Mouse (Mus musculus) CD4-positive naive resting alpha-beta T cell, adult 57 days (primary cell): ENCODE results near the gene Gm44596. TPM values are rescaled to one million over a fixed set of nuclear protein-coding genes. Genes with fewer than 3 reads are reported as not detected.

Experiments
- total RNA-seq: library from RNA; stranded (reverse); gene quantifications from one replicate; pipeline ENCODE4 v1.2.4, GENCODE M21; 2023

Gm44596 gene
- not detected for total RNA-seq

DNA sequence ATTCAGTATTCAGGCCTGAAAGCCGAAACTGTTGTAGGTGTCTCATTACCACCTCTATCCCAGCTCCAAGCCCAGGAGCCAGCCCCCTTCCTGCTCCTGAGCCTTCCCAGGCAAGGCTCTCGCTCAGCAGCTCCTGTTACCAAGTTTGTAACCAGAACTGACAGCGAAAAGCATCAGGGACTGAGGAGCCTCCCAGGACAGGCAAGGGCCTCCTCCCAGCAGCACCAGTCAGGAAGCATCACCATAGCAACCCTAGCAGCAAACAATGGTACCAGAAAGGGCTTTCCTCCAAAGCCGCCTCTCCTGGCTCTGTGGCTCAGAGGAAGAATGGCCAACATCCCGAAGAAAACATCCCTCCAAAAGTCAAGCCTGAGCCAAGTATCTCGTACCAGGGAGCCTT, at the start of gene Gm44596, which contains the start of gene Tex52:
Gene Gm44596 (plus strand): TSS at position 312 of the 400 bp plus-strand sequence.
Gene Tex52 (plus strand): TSS at position 265 of the 400 bp plus-strand sequence.

DNA sequence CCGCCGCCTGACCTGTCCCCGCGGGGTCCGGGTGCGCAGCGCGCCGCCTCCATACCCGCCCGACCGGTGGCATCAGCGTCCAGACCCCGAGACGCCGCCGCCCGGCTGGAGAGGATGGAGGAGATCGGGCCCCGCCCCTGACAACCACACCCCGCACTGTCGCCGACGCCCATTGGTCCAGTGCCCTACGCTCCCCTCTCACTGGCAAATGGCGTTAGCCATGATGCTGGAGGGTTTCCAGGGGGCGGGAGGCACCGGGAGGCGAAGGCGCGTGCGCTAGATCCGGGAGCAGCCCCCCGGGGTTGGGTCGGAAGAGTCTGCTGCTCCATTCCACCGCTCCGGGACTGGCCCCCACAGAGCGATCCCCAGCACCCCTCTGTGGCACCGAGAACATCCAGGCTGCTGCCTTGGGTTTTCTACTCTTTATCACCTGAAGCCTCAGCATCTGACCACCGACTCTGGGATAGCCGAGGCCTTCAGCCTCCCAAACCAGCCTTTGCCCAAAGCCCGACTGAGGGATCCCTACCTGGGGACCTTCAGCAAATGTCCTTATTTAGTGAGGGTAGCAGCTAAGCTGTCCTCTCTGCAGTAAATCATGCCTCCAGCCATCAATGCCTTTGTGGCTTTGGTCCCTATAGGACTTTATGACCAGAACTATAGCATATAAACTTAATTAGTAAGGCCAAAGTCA, 19.4 kb upstream of the Gm44596 start, which contains the start of gene Tulp3:
Gene Tulp3 (minus strand): TSS at position 126 of the 691 bp plus-strand sequence.

DNA sequence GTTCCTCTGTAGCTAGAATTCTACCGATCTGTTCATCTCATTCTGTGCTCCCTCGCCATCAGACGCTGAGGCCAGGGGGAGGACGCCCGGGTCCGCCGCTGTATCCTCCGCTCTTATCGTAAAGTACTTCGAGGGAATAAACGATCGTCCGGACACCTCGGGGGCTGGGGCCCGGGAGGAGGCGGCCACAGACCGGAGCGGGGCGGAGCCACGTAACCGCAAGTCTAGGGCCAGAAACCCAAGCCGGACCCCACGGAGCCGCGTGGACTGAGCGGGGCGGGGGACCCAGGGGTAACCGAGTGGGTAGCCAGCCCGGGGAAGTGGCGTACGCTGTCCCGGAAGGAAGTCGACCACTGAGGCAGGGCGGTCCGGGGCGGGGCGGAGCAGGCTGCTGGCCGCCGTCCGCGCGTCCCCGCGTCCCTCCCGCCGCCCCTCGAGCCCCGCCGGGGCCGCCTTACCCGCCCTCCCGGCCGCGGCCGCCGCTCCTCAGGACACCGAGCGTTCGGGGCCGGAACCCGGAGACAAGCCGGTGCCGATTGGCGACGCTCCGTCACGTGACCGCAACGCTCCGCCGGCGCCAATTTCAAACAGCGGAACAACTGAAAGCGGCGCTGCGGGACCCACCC, 12.8 kb upstream of the Gm44596 start, which contains the start of the genes Rhno1 and Foxm1:
Gene Rhno1 (minus strand): TSS at position 531 of the 626 bp plus-strand sequence.
Gene Foxm1 (plus strand): TSS at position 587 of the 626 bp plus-strand sequence.

DNA sequence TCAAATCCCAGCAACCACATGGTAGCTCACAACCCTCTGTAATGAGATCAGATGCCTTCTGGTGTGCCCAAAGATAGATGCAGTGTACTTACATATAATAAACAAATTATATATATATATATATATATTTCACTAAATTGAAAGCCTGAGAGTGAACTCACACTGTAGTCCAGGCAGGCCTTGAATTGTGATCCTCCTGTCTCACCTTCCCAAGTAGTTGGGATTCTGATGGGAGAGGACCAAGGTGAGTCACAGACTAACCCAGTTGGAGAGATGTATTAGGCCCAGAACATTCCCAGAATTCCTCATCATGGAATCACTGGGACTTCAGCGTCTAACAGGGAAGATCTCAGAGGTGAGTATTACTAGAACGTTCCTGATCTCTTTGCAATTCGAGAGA, 23.7 kb downstream of the Gm44596 start, which contains the start of gene Nrip2:
Gene Nrip2 (plus strand): TSS at position 301 of the 400 bp plus-strand sequence.

DNA sequence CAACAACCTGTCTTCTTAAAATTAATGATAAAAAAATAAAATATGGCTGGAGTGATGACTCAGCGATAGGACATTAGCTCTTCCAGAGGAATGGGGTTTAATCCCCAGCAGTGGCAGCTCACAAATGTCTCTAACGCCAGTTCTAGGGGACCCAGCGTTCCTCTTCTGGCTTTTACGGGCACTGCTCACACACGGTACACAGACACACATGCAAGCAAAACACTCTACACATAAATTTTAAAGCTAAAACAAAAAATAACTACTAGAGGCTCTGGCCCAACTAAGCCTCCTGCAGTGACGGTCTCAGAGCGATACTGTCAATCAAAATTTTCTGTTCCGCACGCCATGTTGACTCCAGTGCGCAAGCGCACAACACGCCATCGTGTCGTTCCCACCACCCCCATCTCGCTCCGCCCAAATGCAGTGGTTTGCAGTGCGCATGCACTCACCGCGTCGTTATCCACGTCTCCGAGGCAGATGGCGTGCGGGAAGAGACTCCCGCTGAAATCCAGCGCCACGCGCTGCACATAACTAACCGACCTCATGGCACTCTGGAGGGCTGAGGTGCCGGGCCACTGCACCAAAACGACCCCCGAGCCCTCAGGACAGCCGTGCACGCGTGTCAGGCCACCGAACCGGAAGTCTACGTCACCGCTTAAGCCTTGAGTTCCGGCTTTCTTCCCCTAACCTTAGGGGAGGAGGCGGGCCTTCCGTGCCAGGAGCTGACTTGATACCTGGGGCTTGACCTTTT, 49.1 kb downstream of the Gm44596 start, which contains the start of gene Itfg2:
Gene Itfg2 (minus strand): TSS at position 663 of the 751 bp plus-strand sequence.

DNA sequence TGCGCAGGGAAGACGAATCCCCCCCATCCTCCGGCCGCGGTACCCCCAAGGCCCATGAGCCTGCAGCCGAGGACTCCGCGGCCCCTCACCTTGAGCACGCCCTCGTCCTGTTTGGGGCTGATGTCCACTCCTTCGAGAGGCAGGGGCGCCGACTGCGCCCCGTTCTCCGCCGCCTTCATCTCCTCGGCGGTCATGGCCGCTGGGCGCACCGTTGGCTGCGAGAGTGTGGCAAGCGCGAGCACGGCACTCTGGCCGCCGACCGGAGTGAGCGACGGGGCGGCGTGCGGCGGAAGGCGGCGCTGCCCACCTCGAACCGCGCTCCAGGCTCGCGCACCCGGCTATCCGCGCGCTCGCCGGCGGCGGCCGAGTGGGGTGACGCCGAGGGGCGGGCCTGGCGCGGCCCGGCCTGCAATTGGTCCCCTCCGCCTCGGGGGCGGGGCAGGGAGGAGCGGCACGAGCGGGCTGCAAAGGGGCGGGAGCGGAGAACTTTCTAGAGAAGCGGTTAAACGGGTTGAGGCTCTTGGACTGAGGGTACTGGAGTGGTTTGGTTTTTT, 63.1 kb downstream of the Gm44596 start, which contains the start of gene Fkbp4:
Gene Fkbp4 (minus strand): TSS at position 361 of the 554 bp plus-strand sequence.

Other genes with a start within 250 kb of the Gm44596 start
- gene Tspan9, start 231.9 kb upstream of the Gm44596 start, total RNA-seq, result 11.4 TPM
- gene Tead4, start 74.7 kb upstream of the Gm44596 start, total RNA-seq, result not detected
- 3.7 TPM for gene Tulp3, start 19.7 kb upstream of the Gm44596 start, total RNA-seq
- gene Rhno1, start 12.6 kb upstream of the Gm44596 start, total RNA-seq, result 58.1 TPM
- 8.2 TPM for gene Foxm1, start 12.5 kb upstream of the Gm44596 start, total RNA-seq
- 0.71 TPM for gene Tex52, start within 50 bp of the Gm44596 start, total RNA-seq
- not detected for gene Nrip2, start 23.8 kb downstream of the Gm44596 start, total RNA-seq
- 61.9 TPM for gene Itfg2, start 49.4 kb downstream of the Gm44596 start, total RNA-seq
- gene Fkbp4, start 63.2 kb downstream of the Gm44596 start, total RNA-seq, result 82.5 TPM
- gene Pzp, start 151.2 kb downstream of the Gm44596 start, total RNA-seq, result not detected
- gene A2ml1, start 206.1 kb downstream of the Gm44596 start, total RNA-seq, result not detected
- 2.4 TPM for gene Klrb1a, start 248.0 kb downstream of the Gm44596 start, total RNA-seq